Mouse (Mus musculus) retina, postnatal 7 days (tissue): Measurements from ENCODE around the gene Lgr4.
A peak's percentile ranks its signal among the peaks of the same experiment; 100 is the strongest.
"Not testable (repeated sequence)": the region's sequence is repeated elsewhere in the genome, so short reads cannot be mapped to it uniquely, and the experiment has no call there.

ENCODE experiments used
- DNase-seq: peaks from one replicate; pipeline ENCODE4 v3.0.0-alpha.2; 2012; ENCODE audit warnings: low read depth, low spot score

Gene Lgr4

GRCm38 (mm10) chr2:109917496-109918413 is at the start of gene Lgr4:
TSS of gene Lgr4 (plus strand) at chr2:109917647.
- DNase-seq: peak; percentile 93

- not testable (repeated sequence) for DNase-seq
Measured at GRCm38 (mm10) chr2:109879429-109879828, 38.0 kb upstream of the Lgr4 start.

GRCm38 (mm10) chr2:109881111-109881510 is 36.3 kb upstream of the Lgr4 start:
- no peak for DNase-seq

DNA sequence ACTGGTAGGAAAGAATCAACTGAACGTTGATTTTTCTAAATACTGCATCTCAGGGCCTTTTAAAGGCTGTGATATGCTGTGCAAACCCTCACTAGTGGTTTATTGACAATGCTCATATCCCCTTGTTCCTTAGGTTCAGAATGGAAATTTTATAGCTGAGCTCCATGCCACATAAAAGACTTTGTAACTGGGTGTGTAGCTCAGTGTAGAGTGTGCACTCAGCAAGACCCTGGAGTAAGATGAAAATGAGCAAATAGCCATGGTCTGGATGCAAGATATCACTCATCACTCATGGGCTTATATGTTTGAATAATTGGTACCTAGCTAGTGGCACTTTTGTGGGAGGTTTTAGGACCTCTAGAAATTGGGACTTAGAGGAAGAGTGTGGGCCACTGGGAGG is 35.8 kb upstream of the Lgr4 start:
- no peak for DNase-seq

GRCm38 (mm10) chr2:109884106-109884505 is 33.3 kb upstream of the Lgr4 start:
- DNase-seq: no peak

GRCm38 (mm10) chr2:109884507-109884906 is 32.9 kb upstream of the Lgr4 start:
- DNase-seq: no peak

DNA sequence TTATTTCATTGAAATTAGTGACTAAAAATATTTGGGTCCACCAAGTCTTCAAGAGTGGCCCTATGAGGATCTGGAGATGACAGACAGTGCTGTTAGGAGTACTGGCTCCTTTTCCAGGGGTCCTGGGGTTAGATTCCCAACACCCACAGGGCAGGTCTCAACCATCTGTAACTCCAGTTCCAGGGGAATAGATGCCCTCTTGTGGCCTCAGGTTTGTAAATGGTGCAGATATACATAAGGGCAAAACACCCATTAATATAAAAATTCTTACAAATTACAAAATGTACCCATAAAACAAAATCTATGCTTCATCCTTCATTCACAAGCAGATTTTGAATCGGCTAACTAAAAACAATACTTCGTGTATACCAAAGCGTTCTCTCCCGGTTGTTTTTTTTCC is 27.4 kb upstream of the Lgr4 start:
- DNase-seq: no peak

GRCm38 (mm10) chr2:109890597-109890996 is 26.9 kb upstream of the Lgr4 start, which contains the start of gene Lin7c:
TSS of gene Lin7c (plus strand) at chr2:109890853.
- peak; percentile 90 for DNase-seq

DNA sequence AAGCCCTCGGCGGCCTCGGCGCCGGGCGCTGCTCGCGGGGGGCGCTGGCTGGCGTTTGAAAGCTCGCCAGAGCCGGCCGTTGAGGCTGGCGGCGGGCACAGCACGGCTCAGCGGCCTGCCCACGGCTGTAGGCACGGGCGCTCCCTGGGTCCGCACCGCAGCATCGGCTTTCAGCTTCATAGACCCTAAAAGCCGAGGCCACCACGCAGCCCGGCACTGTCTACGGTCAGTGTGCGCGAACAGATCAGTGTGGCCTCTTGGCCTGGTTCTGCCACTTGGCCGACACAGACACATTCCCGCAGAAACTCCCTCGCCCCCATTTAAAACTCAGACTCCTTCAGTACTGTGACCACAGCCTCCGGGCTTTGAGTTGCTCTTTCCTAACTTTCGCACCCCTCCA is 26.4 kb upstream of the Lgr4 start:
- no peak for DNase-seq

DNA sequence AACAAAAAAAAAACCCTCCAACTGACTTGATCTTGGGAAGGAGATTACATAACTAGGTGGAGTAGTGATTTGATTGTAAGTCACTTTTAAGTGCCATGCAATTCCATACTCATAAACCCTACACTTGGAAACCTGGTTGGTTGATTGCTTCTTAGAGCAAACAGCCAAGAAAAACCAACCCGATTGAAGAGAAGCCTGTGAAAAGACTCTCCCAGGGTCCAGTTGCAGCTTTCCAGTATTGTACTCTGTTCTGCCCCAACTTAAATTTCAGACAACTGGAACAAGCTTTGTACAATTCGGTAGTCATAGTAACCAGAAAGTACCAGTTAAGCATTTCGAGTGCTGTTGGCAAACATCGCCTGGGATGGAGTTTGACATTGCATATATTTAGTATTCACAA is 26.0 kb upstream of the Lgr4 start:
- DNase-seq: no peak

- DNase-seq: no peak
Measured at GRCm38 (mm10) chr2:109896311-109896710, 21.1 kb upstream of the Lgr4 start.

DNA sequence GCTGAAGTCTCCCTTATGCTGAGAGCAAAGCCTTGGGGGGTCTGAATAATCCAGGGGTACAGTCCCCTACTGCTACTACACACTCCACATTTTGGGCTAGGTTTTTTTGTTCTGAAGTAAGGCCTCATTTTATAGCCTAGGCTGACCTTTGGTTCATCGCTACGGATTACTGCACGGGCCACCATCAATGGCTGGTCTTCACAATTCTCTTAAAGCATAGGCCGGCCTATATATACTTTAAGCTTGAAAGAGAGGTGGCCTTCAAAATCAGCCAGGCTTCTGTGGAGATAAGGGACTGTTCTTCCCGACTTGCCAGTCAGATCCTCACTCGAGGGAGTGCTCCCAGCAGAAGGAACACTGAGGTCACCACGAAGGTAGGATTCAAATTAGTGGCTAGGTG is 14.6 kb upstream of the Lgr4 start:
- DNase-seq: no peak

GRCm38 (mm10) chr2:109904171-109904821 is 13.2 kb upstream of the Lgr4 start:
- DNase-seq: peak; percentile 85

DNA sequence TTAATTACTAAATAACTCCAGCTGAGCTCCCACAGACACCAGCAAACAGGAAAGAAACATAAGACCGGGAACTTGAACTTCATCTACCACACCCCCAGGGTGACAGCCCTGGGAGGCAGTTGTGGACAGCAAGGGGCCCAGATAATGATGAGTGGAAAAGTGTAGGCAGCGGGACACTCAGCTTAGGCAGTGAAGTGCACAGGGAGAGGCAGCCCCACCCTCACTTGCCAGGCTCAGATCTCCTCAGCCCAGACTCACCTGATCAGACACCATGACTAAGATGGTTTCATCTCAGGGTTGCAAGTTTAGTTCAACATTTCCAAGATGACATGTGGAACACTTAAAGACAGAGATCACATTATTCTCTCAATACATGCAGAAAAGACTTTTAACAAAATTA is 8.3 kb upstream of the Lgr4 start:
- no peak for DNase-seq

GRCm38 (mm10) chr2:109912216-109912615 is 5.2 kb upstream of the Lgr4 start:
- DNase-seq: no peak

GRCm38 (mm10) chr2:109912766-109913165 is 4.7 kb upstream of the Lgr4 start:
- DNase-seq: no peak

- no peak for DNase-seq
Measured at GRCm38 (mm10) chr2:109913241-109913640, 4.2 kb upstream of the Lgr4 start.

- no peak for DNase-seq
Measured at GRCm38 (mm10) chr2:109914601-109915000, 2.8 kb upstream of the Lgr4 start.

- no peak for DNase-seq
Measured at GRCm38 (mm10) chr2:109916782-109917495, 508 bp upstream of the Lgr4 start.

DNA sequence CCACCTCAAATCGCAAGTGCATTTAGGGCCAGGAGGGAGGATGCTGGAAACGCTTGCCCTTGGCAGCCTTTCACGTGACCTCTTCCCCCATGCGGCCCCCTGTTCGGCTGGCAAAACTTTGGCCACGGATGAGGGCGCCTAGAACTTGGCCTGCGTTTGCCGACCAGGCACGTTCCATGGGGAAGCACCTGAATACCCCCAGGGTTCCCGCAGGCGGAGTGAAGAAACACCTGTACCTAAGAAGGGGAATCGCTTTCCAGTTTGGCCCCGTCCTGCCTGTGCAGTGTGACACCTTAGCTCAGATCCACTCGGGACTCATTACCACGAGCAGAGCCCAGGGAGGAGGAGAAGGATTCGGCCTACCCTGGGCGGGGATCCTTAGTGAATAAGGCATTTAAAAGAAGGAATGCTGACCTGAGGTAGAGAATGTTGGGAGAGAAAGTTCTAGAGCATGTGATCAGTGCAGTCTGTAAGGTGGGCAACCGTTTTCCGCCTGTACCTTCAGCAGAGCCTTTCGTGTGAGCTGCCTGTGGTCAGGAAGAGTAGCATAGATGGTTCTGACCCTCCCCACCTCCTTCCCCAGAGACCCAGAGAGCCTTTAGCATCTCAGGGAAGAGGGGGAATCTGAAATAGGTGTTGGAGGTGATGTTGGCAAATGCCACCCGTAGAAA is 1.3 kb downstream of the Lgr4 start:
- no peak for DNase-seq

DNA sequence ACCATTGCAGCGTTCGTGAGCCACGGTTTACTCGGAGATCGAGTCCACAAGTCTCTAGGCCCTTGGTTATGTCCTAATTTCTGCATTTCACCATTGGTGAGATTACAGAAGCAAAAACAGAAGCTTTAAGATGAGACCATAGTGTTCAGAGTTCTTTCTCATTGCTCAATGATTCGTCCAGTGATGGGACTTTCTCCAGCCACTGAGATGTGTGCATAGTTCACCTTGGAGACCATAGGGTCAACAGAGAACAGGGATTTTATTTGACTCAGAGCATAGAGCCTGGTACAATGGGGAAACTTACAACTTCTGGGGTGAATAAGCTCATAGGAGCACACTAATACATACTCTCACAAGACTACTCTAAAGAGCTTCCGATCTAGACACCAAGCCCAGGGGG is 3.0 kb downstream of the Lgr4 start:
- DNase-seq: no peak
